Mouse (Mus musculus): ENCODE data around the gene Rnpepl1. TPM values are rescaled to one million over a fixed set of nuclear protein-coding genes. Genes with fewer than 3 reads are reported as not detected.

Gene Rnpepl1
- total RNA-seq, 2 experiments from 2014 or later: 13.6 to 14.1 TPM

Other genes with a start within 250 kb of the Rnpepl1 start
- gene Gpc1, start 79.1 kb upstream of the Rnpepl1 start, total RNA-seq (2015; ENCODE audit: low replicate concordance): 8.2 and 9.6 TPM in 2 replicates
- 6.8 and 7.4 TPM in 2 replicates for gene Gpc1, start 79.1 kb upstream of the Rnpepl1 start, total RNA-seq (2017; ENCODE audit: low replicate concordance)
- gene Ankmy1, start 7.9 kb upstream of the Rnpepl1 start, total RNA-seq (2015; ENCODE audit: low replicate concordance): not detected in 2 replicates
- gene Ankmy1, start 7.9 kb upstream of the Rnpepl1 start, total RNA-seq (2017; ENCODE audit: low replicate concordance): not detected in 2 replicates
- 5.4 TPM in 1 of 2 replicates, not detected in the other for gene Dusp28, start 3.8 kb upstream of the Rnpepl1 start, total RNA-seq (2015; ENCODE audit: low replicate concordance)
- 0.68 TPM in 1 of 2 replicates, not detected in the other for gene Dusp28, start 3.8 kb upstream of the Rnpepl1 start, total RNA-seq (2017; ENCODE audit: low replicate concordance)
- 1.9 TPM in 1 of 2 replicates, not detected in the other for gene Capn10, start 23.6 kb downstream of the Rnpepl1 start, total RNA-seq (2015; ENCODE audit: low replicate concordance)
- gene Capn10, start 23.6 kb downstream of the Rnpepl1 start, total RNA-seq (2017; ENCODE audit: low replicate concordance): 2.1 and 18.5 TPM in 2 replicates
- gene Gpr35, start 40.1 kb downstream of the Rnpepl1 start, total RNA-seq (2015; ENCODE audit: low replicate concordance): 1.2 and 4.2 TPM in 2 replicates
- 1.1 and 3.2 TPM in 2 replicates for gene Gpr35, start 40.1 kb downstream of the Rnpepl1 start, total RNA-seq (2017; ENCODE audit: low replicate concordance)
- gene Aqp12, start 95.6 kb downstream of the Rnpepl1 start, total RNA-seq (2015; ENCODE audit: low replicate concordance): not detected in 2 replicates
- not detected in 2 replicates for gene Aqp12, start 95.6 kb downstream of the Rnpepl1 start, total RNA-seq (2017; ENCODE audit: low replicate concordance)
- gene Kif1a, start 191.2 kb downstream of the Rnpepl1 start, total RNA-seq (2015; ENCODE audit: low replicate concordance): not detected in 2 replicates
- gene Kif1a, start 191.2 kb downstream of the Rnpepl1 start, total RNA-seq (2017; ENCODE audit: low replicate concordance): under 0.01 TPM in 1 of 2 replicates, not detected in the other
- gene Agxt, start 224.5 kb downstream of the Rnpepl1 start, total RNA-seq (2015; ENCODE audit: low replicate concordance): not detected in 2 replicates
- not detected in 2 replicates for gene Agxt, start 224.5 kb downstream of the Rnpepl1 start, total RNA-seq (2017; ENCODE audit: low replicate concordance)

All from erythroblast, adult 5-6 weeks (primary cell).